Comparison of ENCODE assay signal across 8 mouse cellular contexts in genomic region chr3:107330503-107331424, GRCm38 (mm10). TPM values are rescaled to one million over a fixed set of nuclear protein-coding genes. Genes with fewer than 3 reads are reported as not detected.
DNase-seq lines count a peak whose midpoint lies in the region; ATAC-seq and TF ChIP-seq lines count a peak whose summit lies in the region.

No protein-coding gene starts in this region.

- no peaks in the 10 kb centered on the region for H3K27me3 ChIP-seq in forebrain, embryonic 13.5 days
- no peaks in the 10 kb centered on the region for H3K27me3 ChIP-seq in intestine, embryonic 15.5 days (replicated peaks)
- no peaks in the 10 kb centered on the region for H3K27me3 ChIP-seq in midbrain, embryonic 11.5 days (ENCODE audit: control insufficient read depth, insufficient read depth, low read length)

- H3K27ac ChIP-seq in gastrocnemius, adult 2 months = peak overlapping the region; percentile 10; the same call in 1 of the 2 replicates
- no peak overlapping the region for H3K27ac ChIP-seq in forebrain, embryonic 13.5 days
- no peak overlapping the region for H3K27ac ChIP-seq in intestine, embryonic 15.5 days
- no peak overlapping the region for H3K27ac ChIP-seq in midbrain, embryonic 11.5 days (ENCODE audit: low read depth, low read length)

- WGBS in forebrain, embryonic 13.5 days = 86% methylated on average over 28 of the region's 28 CpGs
- 50% methylated on average over 28 of the region's 28 CpGs for WGBS in intestine, embryonic 15.5 days
- WGBS in midbrain, embryonic 11.5 days = 87% methylated on average over 28 of the region's 28 CpGs

- H3K36me3 ChIP-seq in forebrain, embryonic 13.5 days (ENCODE audit: poor library complexity, severe bottlenecking) = peaks cover 22% of the 10 kb centered on the region
- peaks cover 14% of the 10 kb centered on the region for H3K36me3 ChIP-seq in intestine, embryonic 15.5 days
- peaks cover 9% of the 10 kb centered on the region for H3K36me3 ChIP-seq in midbrain, embryonic 11.5 days (ENCODE audit: control insufficient read depth, insufficient read depth, low read length)

- peaks cover 45% of the 10 kb centered on the region for H3K4me1 ChIP-seq in forebrain, embryonic 13.5 days
- H3K4me1 ChIP-seq in intestine, embryonic 15.5 days (replicated peaks) = peaks cover 20% of the 10 kb centered on the region
- peaks cover 33% of the 10 kb centered on the region for H3K4me1 ChIP-seq in midbrain, embryonic 11.5 days (ENCODE audit: control insufficient read depth, insufficient read depth, low read length)

- H3K4me2 ChIP-seq in forebrain, embryonic 13.5 days = peak overlapping the region; percentile 98
- H3K4me2 ChIP-seq in intestine, embryonic 15.5 days (replicated peaks) = peak overlapping the region; percentile 81
- H3K4me2 ChIP-seq in midbrain, embryonic 11.5 days = peak overlapping the region; percentile 95

- no peak for TF ChIP-seq CTCF in gastrocnemius, adult 2 months (IDR thresholded peaks at IDR 0.05)

- intact Hi-C loops in gastrocnemius, adult 2 months (cut with DNase I) = loop anchor here (5.0 kb wide), 1 partner anchor 53 kb away; the partner anchor contains the start of gene Lamtor5
- intact Hi-C loops in gastrocnemius, postnatal 14 days (cut with DNase I; ENCODE audit: low total_unique reads) = no loop called here

- peak overlapping the region; percentile 93 for H3K9ac ChIP-seq in forebrain, embryonic 13.5 days
- peak overlapping the region; percentile 89 for H3K9ac ChIP-seq in intestine, embryonic 15.5 days
- peak overlapping the region; percentile 28; the same call in 1 of the 2 replicates for H3K9ac ChIP-seq in midbrain, embryonic 11.5 days (ENCODE audit: low read length)

- H3K9me3 ChIP-seq in forebrain, embryonic 13.5 days (replicated peaks) = no peaks in the 10 kb centered on the region
- no peaks in the 10 kb centered on the region for H3K9me3 ChIP-seq in intestine, embryonic 15.5 days
- no peaks in the 10 kb centered on the region for H3K9me3 ChIP-seq in midbrain, embryonic 11.5 days (ENCODE audit: control insufficient read depth, low read length)

- peak overlapping the region; percentile 33 for H3K4me3 ChIP-seq in gastrocnemius, adult 2 months
- peak overlapping the region; percentile 98 for H3K4me3 ChIP-seq in forebrain, embryonic 13.5 days
- peak overlapping the region; percentile 84 for H3K4me3 ChIP-seq in intestine, embryonic 15.5 days (replicated peaks)
- H3K4me3 ChIP-seq in midbrain, embryonic 11.5 days (ENCODE audit: low read depth, low read length) = peak overlapping the region; percentile 97

- no peak for DNase-seq in gastrocnemius, adult 2 months
- no peak for DNase-seq in gastrocnemius, postnatal 14 days
- DNase-seq in adrenal gland, adult 8-10 months = peak; percentile 29
- no peak for DNase-seq in midbrain, embryonic 11.5 days (ENCODE audit: low spot score, missing footprints)
- no peak for DNase-seq in ovary, postnatal 10 days (ENCODE audit: low spot score)
- DNase-seq in adipocyte (ENCODE audit: low spot score) = no peak

- no peak for ATAC-seq in forebrain, embryonic 13.5 days
- ATAC-seq in intestine, embryonic 15.5 days = no peak
- no peak for ATAC-seq in midbrain, embryonic 11.5 days (ENCODE audit: low FRiP score)

RNA-seq across cellular contexts. Expression of gene Rbm15, which starts 2.7 kb away (rescaled TPM):
- 10 to 100 TPM; 22.3 TPM for total RNA-seq in gastrocnemius, adult 2 months (2021)
- total RNA-seq in gastrocnemius, postnatal 14 days (2021) = 10 to 100 TPM; 16.9 to 18.0 TPM
- 10 to 100 TPM; 30.6 to 48.1 (median 36.7) TPM for total RNA-seq in adrenal gland, adult 8-10 months (2022)
- polyA plus RNA-seq in forebrain, embryonic 13.5 days (2015; fragmentation: Nextera tagmentation; extraction: Ambion mirVana) = 14.8 and 15.4 TPM in 2 replicates
- 13.9 and 15.1 TPM in 2 replicates for polyA plus RNA-seq in intestine, embryonic 15.5 days (2015; fragmentation: Nextera tagmentation; extraction: Ambion mirVana)
- polyA plus RNA-seq in midbrain, embryonic 11.5 days (2014; fragmentation: Nextera tagmentation; extraction: Ambion mirVana) = 19.9 and 20.6 TPM in 2 replicates

RNA-seq across cellular contexts. Expression of gene Slc16a4, which starts 39.7 kb away (rescaled TPM):
- total RNA-seq in gastrocnemius, adult 2 months (2021) = under 1 TPM in 1 of 2 experiments, not detected in 1; 0.17 TPM
- under 1 TPM; 0.18 to 0.25 TPM for total RNA-seq in gastrocnemius, postnatal 14 days (2021)
- under 1 TPM; 0.12 to 0.86 (median 0.31) TPM for total RNA-seq in adrenal gland, adult 8-10 months (2022)
- polyA plus RNA-seq in forebrain, embryonic 13.5 days (2015; fragmentation: Nextera tagmentation; extraction: Ambion mirVana) = 2.4 and 3.1 TPM in 2 replicates
- polyA plus RNA-seq in intestine, embryonic 15.5 days (2015; fragmentation: Nextera tagmentation; extraction: Ambion mirVana) = 2.5 and 2.7 TPM in 2 replicates
- 1.8 and 2.2 TPM in 2 replicates for polyA plus RNA-seq in midbrain, embryonic 11.5 days (2014; fragmentation: Nextera tagmentation; extraction: Ambion mirVana)

RNA-seq across cellular contexts. Expression of gene Lamtor5, which starts 52.1 kb away (rescaled TPM):
- total RNA-seq in gastrocnemius, adult 2 months (2021) = 10 to 100 TPM; 57.8 to 64.8 TPM
- 10 to 100 TPM; 46.8 to 53.2 TPM for total RNA-seq in gastrocnemius, postnatal 14 days (2021)
- total RNA-seq in adrenal gland, adult 8-10 months (2022) = 10 to 100 TPM; 78.3 to 97.4 (median 85.7) TPM
- 227 and 246 TPM in 2 replicates for polyA plus RNA-seq in forebrain, embryonic 13.5 days (2015; fragmentation: Nextera tagmentation; extraction: Ambion mirVana)
- polyA plus RNA-seq in intestine, embryonic 15.5 days (2015; fragmentation: Nextera tagmentation; extraction: Ambion mirVana) = 200 and 209 TPM in 2 replicates
- polyA plus RNA-seq in midbrain, embryonic 11.5 days (2014; fragmentation: Nextera tagmentation; extraction: Ambion mirVana) = 195 and 198 TPM in 2 replicates

Comparison
In these comparisons a context has a peak if more than half of its experiments do, and no peak if none do; other contexts are left out.
1. H3K4me3 ChIP-seq: peak in every context shown above with its lines; median percentile 98 in forebrain, embryonic 13.5 days; 97 in midbrain, embryonic 11.5 days; 84 in intestine, embryonic 15.5 days; 33 in gastrocnemius, adult 2 months.
2. H3K9ac ChIP-seq: peak in every context shown above with its lines; median percentile 93 in forebrain, embryonic 13.5 days; 89 in intestine, embryonic 15.5 days; 28 in midbrain, embryonic 11.5 days.